Mouse (Mus musculus): ENCODE measurements at regions not wholly inside any gene's neighbourhood (a gene's known extent, or its start where the extent isn't known, plus 50 kb on each side); places are given as distances from the start of the nearest gene placed in this dataset.

DNA sequence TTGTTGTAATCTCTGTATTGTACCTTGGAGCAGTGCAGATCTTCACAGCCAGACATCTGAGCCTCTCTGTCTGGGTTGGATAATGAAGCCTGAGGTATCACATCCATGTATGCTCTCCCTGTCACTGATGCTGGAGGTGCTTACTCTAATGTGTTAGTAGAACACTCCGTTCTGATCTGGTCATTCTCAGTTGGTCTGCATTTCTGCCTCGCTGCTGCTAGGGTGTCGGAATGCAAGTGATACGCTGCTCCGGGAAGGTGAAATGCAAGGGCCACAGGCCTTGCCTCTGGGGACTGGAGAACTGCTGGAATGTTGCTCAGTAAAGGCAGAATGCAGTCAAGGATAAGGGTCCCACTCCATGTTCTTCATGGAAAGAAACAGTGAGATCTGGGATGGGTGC is 67.1 kb upstream of the Gm6993 start:
- no peak for DNase-seq

DNA sequence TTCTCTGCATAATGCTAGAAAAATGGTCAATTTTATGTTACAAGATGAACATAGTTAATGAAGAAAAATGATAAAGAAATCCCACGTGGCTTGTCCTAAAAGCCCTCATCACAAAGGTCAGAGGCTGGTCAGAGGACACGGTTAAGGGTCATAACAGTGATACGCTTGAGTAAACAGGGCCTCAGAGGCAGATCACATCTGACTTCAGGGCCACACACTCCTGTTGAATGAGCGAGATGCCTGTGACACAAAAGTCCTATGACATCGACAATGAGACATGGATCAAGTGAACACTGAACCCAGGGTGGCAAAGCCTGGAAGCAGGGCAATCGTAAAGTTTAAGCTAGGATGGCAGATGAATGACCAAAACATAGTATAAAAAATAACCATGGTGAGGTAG is 61.0 kb upstream of the Gm6993 start:
- no peak for DNase-seq

DNA sequence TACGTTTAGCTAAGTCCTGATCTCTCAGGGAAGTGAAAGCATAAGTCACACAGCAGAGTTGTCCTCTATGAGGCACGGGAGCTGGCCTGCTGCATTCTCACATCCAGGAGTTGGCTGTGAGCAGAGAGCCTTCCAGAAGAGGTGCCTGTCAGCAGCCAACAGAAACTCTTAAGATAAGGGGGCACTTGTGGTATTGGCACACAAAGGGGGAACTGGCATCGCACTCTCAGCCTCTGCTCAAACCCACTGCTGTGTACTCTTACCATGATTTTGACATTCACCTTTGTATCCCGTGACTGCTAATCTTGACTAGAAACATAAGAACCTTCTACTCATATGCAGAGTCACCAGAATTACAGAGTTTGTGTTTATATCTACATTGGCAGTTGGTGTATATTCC is 56.9 kb upstream of the Gm6993 start:
- peak; percentile 69 for DNase-seq

DNA sequence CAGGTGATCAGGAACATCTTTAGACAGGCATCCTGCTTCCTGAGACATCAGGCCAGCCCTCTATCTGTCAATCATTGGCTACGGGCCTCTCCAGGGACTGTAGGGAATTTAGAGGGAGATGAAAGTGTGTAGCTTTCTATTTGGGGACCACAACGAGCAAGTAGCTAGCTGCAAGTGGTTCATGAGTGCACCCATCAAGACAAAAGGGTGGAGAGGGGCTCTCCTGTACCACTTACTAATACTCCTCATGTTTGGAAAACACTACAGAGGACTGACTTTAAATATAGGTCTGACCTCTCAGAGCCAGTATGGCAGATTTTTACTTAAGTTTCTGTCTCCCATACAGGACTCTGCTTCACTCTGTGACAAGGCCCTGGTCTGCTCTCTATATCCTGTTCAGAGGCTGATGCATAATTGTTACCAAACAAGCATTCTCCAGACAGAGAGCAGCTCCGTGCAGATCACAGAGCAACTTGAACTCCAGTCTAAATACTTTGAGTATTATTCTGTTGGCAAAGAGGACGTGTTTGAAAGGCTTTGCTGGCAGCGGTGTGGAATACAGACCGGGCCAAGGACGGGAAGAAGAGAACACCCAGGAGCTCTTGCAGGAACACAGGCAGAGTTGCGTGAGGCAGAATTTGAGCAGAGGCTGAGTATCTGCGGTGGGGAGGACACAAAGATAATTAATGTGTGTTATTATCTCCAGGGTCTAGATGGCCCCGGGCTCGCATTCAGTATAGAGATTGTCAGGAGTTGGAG is 56.2 kb upstream of the Gm6993 start:
- peak; percentile 65 for DNase-seq

DNA sequence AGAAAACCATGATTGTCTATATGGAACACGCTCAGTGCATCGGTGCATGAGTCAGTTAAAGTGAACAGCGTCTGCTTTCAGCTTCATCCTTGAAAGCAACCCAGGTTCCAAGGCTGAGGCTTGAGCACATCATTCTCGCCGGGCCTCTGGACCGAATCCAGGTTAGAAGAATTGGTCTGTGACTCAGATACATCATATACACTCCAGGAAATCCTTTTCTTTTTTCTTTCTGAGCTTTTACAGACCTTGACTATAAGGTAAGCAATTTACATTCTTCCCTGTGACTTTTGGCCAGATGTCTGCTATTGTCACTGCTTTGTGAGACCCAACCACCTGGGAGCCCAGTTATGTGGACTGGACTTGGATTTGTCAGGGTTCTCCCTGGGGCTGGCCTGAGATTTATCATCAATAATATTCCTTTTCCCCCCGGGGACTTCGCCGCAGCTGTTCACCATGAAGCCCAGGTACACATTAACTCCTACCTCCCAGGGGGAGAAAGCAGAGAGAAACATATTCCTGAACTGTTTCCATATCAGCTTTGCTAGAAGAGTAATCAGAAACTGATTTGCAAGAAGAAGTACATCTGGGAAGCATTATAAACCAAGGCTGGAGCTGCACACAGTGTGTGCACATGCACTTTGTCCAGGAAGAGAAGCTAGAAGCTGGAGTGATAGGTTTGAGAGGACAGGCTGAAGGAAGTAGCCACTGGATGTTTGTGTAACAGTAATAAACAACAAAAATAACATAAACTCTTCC is 55.2 kb upstream of the Gm6993 start:
- peak; percentile 41 for DNase-seq

DNA sequence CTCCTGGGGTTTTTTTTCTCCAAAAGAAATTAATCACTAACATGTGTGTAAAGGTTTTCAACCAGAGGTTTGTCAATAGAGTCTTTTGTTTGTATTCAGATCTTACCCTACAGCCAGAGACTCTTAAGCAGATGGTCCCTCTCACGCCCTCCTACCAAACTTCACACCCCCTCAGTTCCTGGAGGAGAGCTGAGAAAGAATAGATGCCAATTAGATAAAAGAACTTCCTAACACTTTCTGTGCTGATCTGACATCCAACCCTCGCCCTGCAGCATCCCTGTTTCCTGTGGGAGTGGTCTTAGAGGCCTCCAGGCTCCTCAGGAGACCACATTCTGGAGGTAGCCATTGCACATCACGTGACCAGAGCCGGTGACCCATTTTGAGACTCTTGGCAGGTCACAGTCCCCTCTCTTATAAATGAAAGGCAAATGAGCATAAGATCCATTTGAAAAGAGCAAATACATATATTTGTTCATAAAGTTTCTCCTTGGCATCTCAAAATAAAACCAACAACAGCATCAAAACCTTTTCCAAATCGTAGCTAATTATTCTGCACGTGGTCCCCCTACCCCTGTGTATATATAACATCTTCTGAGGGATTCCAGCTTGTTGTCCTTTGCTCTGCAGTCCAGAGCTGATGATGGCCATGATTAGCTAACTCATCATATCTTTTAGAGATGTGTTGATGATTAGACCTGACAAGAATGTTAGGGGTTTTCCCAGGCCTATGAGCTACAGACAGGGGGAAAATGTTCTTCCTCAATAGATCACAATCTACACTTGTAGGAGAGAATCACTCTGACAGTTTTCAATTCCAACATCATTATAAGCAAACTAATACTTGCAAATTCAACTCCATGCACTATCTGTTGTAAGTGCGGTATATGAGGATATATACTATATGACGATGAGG is 54.4 kb upstream of the Gm6993 start:
- no peak for DNase-seq

DNA sequence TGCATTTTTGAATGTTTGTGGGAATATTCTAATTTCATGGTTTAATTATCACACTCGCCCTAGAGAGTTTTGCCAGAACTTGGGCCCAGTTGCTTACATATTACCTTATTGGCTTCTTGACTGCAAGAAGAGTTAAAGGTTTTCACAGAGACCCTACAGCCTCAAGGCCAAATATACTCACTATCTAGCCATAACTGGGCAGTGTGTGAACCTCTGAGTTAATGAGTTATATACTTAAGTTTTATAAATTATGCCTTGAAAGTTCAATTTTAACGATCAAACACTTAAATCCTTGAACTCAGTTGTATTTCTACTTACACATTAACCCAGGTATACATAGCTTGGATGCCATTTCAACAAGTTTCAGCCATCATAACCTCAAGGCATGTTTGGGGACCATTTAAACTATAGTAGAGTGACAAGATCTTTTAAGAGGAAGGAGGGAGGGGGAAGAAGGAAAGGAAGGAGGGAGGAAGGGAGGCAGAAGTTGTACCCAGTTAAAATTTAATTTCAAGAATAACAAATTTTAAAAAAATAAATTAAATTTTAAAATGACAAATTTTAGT is 52.5 kb upstream of the Gm6993 start:
- no peak for DNase-seq

DNA sequence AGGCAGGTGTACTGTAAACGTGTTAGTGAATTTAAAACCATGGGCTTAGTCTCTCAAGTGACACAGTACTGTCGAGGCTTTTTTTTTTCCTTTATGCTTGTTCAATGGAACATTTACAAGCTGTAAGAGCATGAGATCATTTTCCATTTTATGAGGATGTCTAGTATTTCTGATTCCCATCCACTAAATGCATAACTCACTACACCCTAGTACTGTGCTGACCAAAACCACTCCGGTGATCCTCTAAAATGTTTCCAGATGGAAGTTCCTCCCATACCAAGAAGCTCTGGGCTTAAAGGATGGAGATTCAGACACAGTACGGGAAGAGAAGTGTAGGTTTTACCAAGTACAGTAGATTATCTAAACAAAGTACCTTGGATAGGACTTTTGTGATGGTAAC is 50.3 kb upstream of the Gm6993 start:
- no peak for DNase-seq

Measured in heart, postnatal 4 days (tissue).